Mouse (Mus musculus) megakaryocyte, embryonic 14.5 days (primary cell): Measurements from ENCODE around the gene Gm9803.

Experiments used
- FLI1 ChIP-seq: IDR thresholded peaks from 2 replicates; pipeline ENCODE4 v1.6.1; 2012; ENCODE audit warnings: low read length, inconsistent platforms, mixed read lengths
- GATA1 ChIP-seq: IDR thresholded peaks from 3 replicates; pipeline ENCODE4 v1.6.1; 2012; ENCODE audit warnings: mixed read lengths, low read length, inconsistent platforms, borderline replicate concordance

DNA sequence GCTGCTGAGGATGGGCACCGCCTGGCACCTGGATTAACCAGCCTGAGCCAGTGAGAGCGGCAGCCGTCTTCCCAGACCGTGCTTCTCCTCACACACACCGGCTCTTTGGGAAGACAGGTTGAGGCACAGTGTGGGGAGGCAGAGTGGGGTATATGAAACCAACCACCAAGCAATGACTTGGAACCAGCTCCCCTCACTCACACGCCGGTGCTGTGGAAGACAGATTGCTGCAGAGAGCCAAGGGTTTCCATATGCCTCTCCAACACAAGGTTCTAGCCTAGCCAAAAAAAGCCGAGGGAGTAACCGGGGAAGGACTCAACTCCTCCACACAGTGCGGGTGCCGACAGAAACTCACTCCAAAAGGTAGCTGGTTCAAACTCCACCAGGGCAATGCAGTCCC, 35.4 kb downstream of the Gm9803 start:
- TF ChIP-seq GATA1, result no peak
- TF ChIP-seq FLI1, result no peak
